Mouse (Mus musculus) megakaryocyte progenitor cell, adult 5-6 weeks (primary cell): ENCODE data around the gene Pdk4. TPM values are rescaled to one million over a fixed set of nuclear protein-coding genes. Genes with fewer than 3 reads are reported as not detected.

Source experiments
- ATAC-seq: replicated peaks from 2 replicates; pipeline ENCODE4 v1.8.0; 2016; ENCODE audit warnings: mild to moderate bottlenecking, moderate TSS enrichment, inconsistent platforms; ENCODE audit not compliant: poor library complexity
- total RNA-seq, 2 experiments: library from RNA; stranded (forward) in 1 of 2; stranded (reverse) in 1 of 2; fragments of 157-497, 149-512 nt in 1 of 2; fragments of 200-1000 nt in 1 of 2; gene quantifications; 2 replicates each; pipeline versions ENCODE4 v1.2.3 to v1.2.4; 2015 to 2017

Pdk4 gene
- total RNA-seq, 2 experiments from 2014 or later = not detected

- ATAC-seq = no peak
These were observed 49.1 kb downstream of the Pdk4 start for GRCm38 (mm10) chr6:5447013-5447412.

- no peak for ATAC-seq
These were observed 51.7 kb downstream of the Pdk4 start for GRCm38 (mm10) chr6:5444331-5444898.

- 0 out of 2 replicates have a peak, but pooled peaks have one; percentile 7 for ATAC-seq
These were observed 52.8 kb downstream of the Pdk4 start for GRCm38 (mm10) chr6:5443104-5443863.

- ATAC-seq = peak; percentile 93
These were observed 53.6 kb downstream of the Pdk4 start for GRCm38 (mm10) chr6:5442316-5443085.

- ATAC-seq = no peak
These were observed 54.9 kb downstream of the Pdk4 start for GRCm38 (mm10) chr6:5441221-5441620.

GRCm38 (mm10) chr6:5437757-5438156, 58.4 kb downstream of the Pdk4 start:
- ATAC-seq = peak; percentile 69

- no peak for ATAC-seq
These were observed 62.2 kb downstream of the Pdk4 start for GRCm38 (mm10) chr6:5433887-5434286.

Other genes with a start within 250 kb of the Pdk4 start
- 18.9 and 25.0 TPM in 2 replicates for gene Pon3, start 240.0 kb downstream of the Pdk4 start, total RNA-seq (2015)
- 16.6 and 18.8 TPM in 2 replicates for gene Pon3, start 240.0 kb downstream of the Pdk4 start, total RNA-seq (2017)
- 48.4 and 53.3 TPM in 2 replicates for gene Pon2, start 197.9 kb downstream of the Pdk4 start, total RNA-seq (2015)
- 23.4 and 29.6 TPM in 2 replicates for gene Pon2, start 197.9 kb downstream of the Pdk4 start, total RNA-seq (2017)
- 0.07 TPM in 1 of 2 replicates, not detected in the other for gene Asb4, start 112.9 kb downstream of the Pdk4 start, total RNA-seq (2015)
- gene Asb4, start 112.9 kb downstream of the Pdk4 start, total RNA-seq (2017) = 0.14 TPM in 1 of 2 replicates, not detected in the other
- not detected in 2 replicates for gene Dync1i1, start 229.3 kb upstream of the Pdk4 start, total RNA-seq (2015)
- gene Dync1i1, start 229.3 kb upstream of the Pdk4 start, total RNA-seq (2017) = not detected in 2 replicates